Mouse (Mus musculus) embryonic facial prominence, embryonic 13.5 days (tissue): ENCODE measurements around the gene Gsdma3. TPM values are rescaled to one million over a fixed set of nuclear protein-coding genes. Genes with fewer than 3 reads are reported as not detected.

Experiments
- ATAC-seq: fragments of 200-750 bp; cut with Nextera tagmentation; 2 replicates; pipeline ENCODE4 v1.8.0; 2017; ENCODE audit warnings: low read depth; ENCODE audit not compliant: insufficient number of reproducible peaks, insufficient read depth, low FRiP score, low TSS enrichment
- H3K27ac ChIP-seq: fragments of 300-500 bp; sonication (generic); 2 replicates; pipeline ENCODE4 v1.5.1; 2015; ENCODE audit warnings: moderate library complexity, mild to moderate bottlenecking, inconsistent platforms
- H3K27me3 ChIP-seq: fragments of 300-500 bp; sonication (generic); 2 replicates; pipeline ENCODE4 v1.6.1; 2015; ENCODE audit warnings: mild to moderate bottlenecking, inconsistent platforms
- H3K36me3 ChIP-seq: fragments of 300-500 bp; sonication (generic); 2 replicates; pipeline ENCODE4 v1.6.1; 2015; ENCODE audit warnings: mild to moderate bottlenecking, inconsistent platforms
- H3K4me1 ChIP-seq: fragments of 300-500 bp; sonication (generic); 2 replicates; pipeline ENCODE4 v1.6.1; 2015; ENCODE audit warnings: inconsistent platforms
- H3K4me2 ChIP-seq: fragments of 300-500 bp; sonication (generic); 2 replicates; pipeline ENCODE4 v1.6.1; 2015; ENCODE audit warnings: moderate library complexity, mild to moderate bottlenecking, inconsistent platforms
- H3K4me3 ChIP-seq: fragments of 300-500 bp; sonication (generic); 2 replicates; pipeline ENCODE4 v1.5.1; 2015; ENCODE audit warnings: mild to moderate bottlenecking, inconsistent platforms
- H3K9ac ChIP-seq: fragments of 300-500 bp; sonication (generic); 2 replicates; pipeline ENCODE4 v1.6.1; 2015; ENCODE audit warnings: mild to moderate bottlenecking, inconsistent platforms
- H3K9me3 ChIP-seq: fragments of 300-500 bp; sonication (generic); 2 replicates; pipeline ENCODE4 v1.6.1; 2016; ENCODE audit warnings: inconsistent platforms
- WGBS: fragments of 180-500 bp; shearing (Covaris S2); methylation state at CpG from one replicate; pipeline ENCODE4 v1.1.7; 2015; ENCODE audit warnings: mixed read lengths; 5-methylcytosine and 5-hydroxymethylcytosine counted together
- polyA plus RNA-seq: library from polyadenylated mRNA; unstranded; fragments of >200 nt; fragmentation: Nextera tagmentation; extraction: Ambion mirVana; gene quantifications from 2 replicates; pipeline ENCODE4 v1.2.1, GENCODE M21; 2015

The Gsdma3 gene
- polyA plus RNA-seq, 1 experiment from 2014 or later, result not detected

DNA sequence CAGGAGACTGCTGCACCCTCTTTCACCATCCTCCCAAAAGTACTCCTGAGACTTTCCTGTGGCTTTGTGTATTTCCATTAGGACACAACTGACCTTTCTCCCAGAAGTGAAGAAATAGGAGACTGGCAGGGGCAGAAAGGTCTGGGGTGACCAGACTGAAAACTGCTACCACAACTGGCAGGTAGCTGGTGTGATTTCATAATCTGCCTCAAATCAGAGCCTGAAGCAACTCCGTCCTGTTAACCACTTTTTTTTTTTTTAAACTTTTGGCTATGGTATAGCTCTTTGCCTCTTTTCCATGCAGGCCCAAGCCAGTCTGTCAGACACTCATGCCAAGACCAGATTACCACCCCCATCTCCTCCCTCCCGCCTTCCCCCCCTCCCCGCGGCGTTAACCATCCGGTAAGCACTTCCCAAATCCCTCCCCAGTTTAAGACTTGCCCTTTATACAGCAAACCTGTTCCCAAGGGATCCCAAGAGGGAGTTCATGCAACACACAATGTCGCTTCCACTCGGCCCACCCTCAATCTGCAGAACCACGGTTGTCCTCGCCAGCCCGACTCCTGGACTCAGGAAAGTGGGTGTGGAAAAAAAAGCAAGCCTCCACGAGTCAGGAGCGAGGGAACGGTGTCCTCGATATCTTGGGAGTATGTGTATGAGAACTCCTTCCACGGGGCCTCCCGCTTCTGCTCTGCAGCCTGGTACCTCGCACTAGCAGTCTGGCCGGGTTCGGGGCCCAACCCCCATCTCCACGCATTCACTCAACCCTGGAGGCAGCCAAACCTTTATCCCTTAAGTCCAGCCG, 39.9 kb upstream of the Gsdma3 start:
- Histone ChIP-seq H3K4me2 (peak overlapping the region; percentile 88), H3K27me3 (no peaks in the 10 kb centered on the region), H3K36me3 (peaks cover 29% of the 10 kb centered on the region), H3K9me3 (no peaks in the 10 kb centered on the region), H3K4me1 (peaks cover 33% of the 10 kb centered on the region), H3K9ac (peak overlapping the region; percentile 90), H3K27ac (peak overlapping the region; percentile 85), H3K4me3 (peak overlapping the region; percentile 86)
- 2% methylated on average over 22 of the region's 22 CpGs for WGBS
- ATAC-seq, result no peak

DNA sequence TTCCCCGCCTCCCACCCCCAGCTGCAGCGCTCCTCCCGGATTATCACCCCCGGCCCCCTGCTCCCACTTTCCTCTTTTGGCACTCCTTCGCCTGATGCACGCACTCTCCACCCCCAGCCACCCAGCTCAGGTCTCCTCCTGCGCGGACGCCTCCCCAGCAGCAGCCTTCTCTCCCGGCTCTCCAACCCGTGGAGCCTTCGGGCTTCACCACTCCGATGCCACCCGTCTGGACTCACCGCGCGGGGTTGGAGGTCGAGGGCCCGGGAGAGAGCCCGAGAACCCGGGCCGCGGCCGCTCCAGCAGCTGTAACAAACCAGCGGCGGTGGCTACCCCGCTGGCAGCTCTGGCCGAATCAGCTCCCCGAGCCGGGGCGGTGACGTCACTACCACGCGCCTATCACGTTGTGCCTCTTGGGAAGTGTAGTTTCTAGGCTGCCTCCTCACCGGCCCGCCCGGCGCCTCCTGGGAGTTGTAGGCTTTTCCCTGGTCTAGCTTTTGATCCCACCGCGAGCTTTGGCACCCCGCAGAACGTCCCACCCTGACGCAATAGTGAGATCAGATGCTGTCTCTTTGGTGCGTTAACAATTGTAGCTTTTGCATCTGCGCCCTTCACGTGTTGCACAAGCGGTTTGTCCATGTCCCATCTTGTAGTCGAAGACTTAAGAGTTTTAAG, 39.1 kb upstream of the Gsdma3 start, which contains the start of gene Ormdl3:
Gene Ormdl3 (minus strand): TSS at position 477 of the 672 bp plus-strand sequence.
- H3K9me3 ChIP-seq, result no peaks in the 10 kb centered on the region
- peak within 1 kb of the TSS; percentile 85 for H3K27ac ChIP-seq
- peaks cover 4% of the 10 kb centered on the region; the same call in 1 of the 2 replicates for H3K27me3 ChIP-seq
- H3K4me2 ChIP-seq, result peak within 1 kb of the TSS; percentile 88
- H3K4me1 ChIP-seq, result peaks cover 33% of the 10 kb centered on the region
- under 1% methylated on average over 49 of the region's 49 CpGs for WGBS
- peaks cover 21% of the 10 kb centered on the region for H3K36me3 ChIP-seq
- ATAC-seq, result peak; percentile 87
- peak within 1 kb of the TSS; percentile 90 for H3K9ac ChIP-seq
- peak within 1 kb of the TSS; percentile 86 for H3K4me3 ChIP-seq

DNA sequence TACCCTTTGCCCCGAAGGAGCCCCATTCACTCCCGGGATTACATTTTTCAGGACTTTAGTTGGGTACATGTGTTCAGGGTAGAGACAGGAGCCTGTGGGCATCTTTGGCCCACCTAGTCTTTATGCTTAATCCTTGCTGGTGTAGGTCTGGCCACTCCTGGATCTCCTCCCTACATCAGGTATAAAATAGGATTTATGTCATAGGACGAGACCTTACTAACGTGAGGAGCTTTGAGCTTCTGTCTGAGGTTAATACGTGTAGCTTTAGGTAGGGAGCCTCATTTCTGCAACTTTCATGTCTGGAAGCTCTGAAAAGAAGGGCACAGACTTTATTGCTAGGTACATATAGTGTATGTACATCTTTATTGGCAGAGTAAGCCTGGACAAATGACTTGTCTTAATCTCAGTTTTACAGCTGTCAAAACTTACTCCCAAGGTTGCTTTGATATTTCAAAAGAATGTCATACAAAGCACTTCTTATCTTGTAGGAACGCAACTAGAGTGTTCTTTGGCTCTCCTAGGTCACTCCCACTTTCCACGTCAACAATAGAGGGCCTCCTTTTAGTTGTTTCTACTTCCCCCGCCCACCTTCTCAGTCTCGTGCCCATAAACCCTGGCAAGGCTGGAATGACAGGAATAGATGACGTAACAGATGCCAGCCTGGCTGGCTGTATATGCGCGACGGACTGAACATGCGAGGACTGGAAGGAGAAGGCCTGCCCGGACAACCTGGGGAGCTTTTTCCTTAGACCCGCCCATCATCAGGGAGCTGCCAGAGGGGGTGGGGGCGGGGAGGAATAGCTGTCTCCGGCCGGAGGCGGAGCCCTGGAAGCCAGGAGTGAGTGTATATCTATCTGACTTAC, 38.2 kb upstream of the Gsdma3 start:
- Histone ChIP-seq H3K4me1 (peaks cover 33% of the 10 kb centered on the region), H3K4me3 (peak overlapping the region; percentile 86), H3K36me3 (peaks cover 12% of the 10 kb centered on the region), H3K27me3 (peaks cover 4% of the 10 kb centered on the region; the same call in 1 of the 2 replicates), H3K9me3 (no peaks in the 10 kb centered on the region), H3K4me2 (peak overlapping the region; percentile 88), H3K9ac (peak overlapping the region; percentile 90), H3K27ac (peak overlapping the region; percentile 85)
- peak; percentile 53 for ATAC-seq
- 6% methylated on average over 20 of the region's 20 CpGs for WGBS

DNA sequence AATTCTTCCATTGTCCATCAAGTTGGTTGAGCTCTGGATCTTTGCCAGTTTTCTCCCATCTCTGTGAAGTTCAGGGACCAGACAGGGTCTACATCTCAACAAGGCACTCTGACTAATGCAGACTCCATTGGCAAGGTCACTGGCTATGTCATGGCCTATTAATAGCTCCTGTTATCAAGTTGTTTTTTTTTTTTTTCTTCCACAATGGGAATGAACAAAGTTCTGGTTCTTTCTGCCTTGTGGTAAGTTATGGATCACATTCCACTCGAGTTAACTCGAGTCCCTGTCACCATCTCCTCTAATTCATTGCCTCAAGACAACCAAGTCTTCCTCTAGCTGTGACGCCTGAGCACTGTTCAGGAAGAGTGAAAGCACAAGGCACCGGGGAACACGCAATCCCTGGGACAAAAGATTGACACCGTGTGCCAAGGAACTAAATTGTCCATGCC, 37.3 kb upstream of the Gsdma3 start:
- Histone ChIP-seq H3K4me3 (no peak overlapping the region), H3K27ac (no peak overlapping the region), H3K9ac (no peak overlapping the region), H3K4me2 (peak overlapping the region; percentile 88), H3K4me1 (peaks cover 33% of the 10 kb centered on the region), H3K27me3 (peaks cover 4% of the 10 kb centered on the region; the same call in 1 of the 2 replicates), H3K36me3 (peaks cover 4% of the 10 kb centered on the region; the same call in 1 of the 2 replicates), H3K9me3 (no peaks in the 10 kb centered on the region)
- ATAC-seq, result no peak
- WGBS, result 52% methylated on average over 6 of the region's 6 CpGs

DNA sequence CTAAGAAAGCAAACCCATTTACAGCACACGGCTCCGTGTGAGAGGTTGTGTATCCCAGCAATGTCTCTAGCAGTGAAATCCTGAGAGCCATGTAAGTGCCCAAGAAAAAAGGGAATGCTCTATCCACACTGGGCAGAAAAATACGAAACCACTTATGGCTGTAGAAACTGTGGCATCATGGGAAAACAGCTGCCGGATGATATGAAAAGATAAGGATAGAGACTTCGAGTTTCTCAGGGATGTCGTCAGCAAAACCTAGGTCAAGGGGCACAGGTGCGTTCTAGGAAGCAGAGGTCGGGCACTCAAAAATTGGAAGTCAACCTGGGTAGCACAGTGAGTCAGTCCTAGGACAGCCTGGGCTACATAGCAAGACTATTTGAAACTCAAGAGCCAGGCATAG, 36.9 kb upstream of the Gsdma3 start:
- H3K4me1 ChIP-seq, result peaks cover 33% of the 10 kb centered on the region
- no peak overlapping the region for H3K4me2 ChIP-seq
- H3K9me3 ChIP-seq, result no peaks in the 10 kb centered on the region
- no peak for ATAC-seq
- WGBS, result 73% methylated on average over 8 of the region's 8 CpGs
- no peak overlapping the region for H3K9ac ChIP-seq
- no peaks in the 10 kb centered on the region for H3K36me3 ChIP-seq
- H3K27ac ChIP-seq, result no peak overlapping the region
- H3K4me3 ChIP-seq, result no peak overlapping the region
- peaks cover 4% of the 10 kb centered on the region; the same call in 1 of the 2 replicates for H3K27me3 ChIP-seq

DNA sequence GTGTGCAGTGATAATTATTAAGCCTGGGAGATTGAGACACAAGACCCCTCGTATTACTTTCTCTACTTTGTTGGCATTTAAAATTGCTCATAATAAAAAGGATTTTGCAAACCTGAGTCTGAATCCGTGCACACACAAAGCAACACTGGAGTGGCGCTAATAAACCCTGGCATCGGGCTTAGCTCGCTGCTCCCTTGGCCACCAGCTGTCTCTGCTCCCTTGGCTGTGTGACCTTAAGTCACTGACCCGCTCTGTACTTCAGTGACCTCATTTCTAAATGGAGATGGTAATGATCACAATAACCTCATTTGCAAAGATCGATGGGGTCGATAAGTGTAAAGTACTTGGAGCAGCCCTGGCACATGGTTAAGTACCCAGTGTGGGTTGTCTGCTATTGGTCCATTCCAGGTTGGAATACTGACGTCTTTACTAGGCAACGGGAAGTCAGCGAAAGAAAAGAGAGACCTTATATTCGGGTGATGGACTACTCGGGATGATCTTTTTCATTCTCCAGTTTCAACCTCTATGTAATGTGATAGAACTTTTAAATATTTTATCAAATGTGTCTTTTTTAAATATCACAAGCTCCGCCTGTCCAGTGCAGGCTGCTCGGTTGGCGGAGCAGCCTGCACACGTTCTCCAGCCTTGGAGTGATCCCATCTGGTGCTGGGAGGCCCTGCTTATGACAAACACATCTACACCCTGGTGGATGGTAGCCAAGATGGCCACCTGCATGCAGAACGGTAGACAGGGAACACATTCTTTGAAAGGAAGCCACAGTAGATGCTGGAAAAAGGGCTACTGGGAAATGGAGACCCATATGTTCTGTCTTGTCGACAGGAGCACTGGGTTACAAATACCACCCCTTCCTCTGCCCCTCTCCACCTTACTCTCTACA, 35.4 kb upstream of the Gsdma3 start:
- no peak overlapping the region for H3K4me3 ChIP-seq
- H3K9me3 ChIP-seq, result no peaks in the 10 kb centered on the region
- H3K27me3 ChIP-seq, result peaks cover 4% of the 10 kb centered on the region; the same call in 1 of the 2 replicates
- peaks cover 21% of the 10 kb centered on the region for H3K4me1 ChIP-seq
- H3K4me2 ChIP-seq, result no peak overlapping the region
- no peak overlapping the region for H3K9ac ChIP-seq
- 74% methylated on average over 19 of the region's 19 CpGs for whole genome bisulfite sequencing
- no peak for ATAC-seq
- H3K36me3 ChIP-seq, result no peaks in the 10 kb centered on the region
- H3K27ac ChIP-seq, result no peak overlapping the region

DNA sequence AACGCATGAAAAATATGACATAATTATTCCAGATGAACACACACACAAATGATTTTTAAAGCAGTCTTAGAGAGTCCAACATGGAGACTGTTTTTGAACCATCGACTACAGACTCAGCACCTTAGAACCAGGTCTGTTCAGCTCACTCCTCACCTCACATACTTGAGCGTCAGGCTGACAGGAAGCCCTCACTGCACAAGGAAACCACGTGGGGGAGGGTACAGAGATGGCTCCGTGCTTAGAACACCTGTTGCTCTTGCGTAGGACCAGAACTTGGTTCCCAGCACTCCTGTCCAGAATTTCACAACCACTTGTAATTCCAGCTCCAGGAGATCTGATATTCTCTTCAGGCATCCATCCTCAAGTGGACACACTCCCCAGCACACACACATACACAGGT, 31.1 kb upstream of the Gsdma3 start:
- H3K4me2 ChIP-seq, result no peak overlapping the region
- H3K4me1 ChIP-seq, result 0 out of 2 replicates have a peak, but pooled peaks cover 7% of the 10 kb centered on the region
- no peak for ATAC-seq
- H3K9ac ChIP-seq, result no peak overlapping the region
- no peak overlapping the region for H3K27ac ChIP-seq
- H3K9me3 ChIP-seq, result no peaks in the 10 kb centered on the region
- no peak overlapping the region for H3K4me3 ChIP-seq
- H3K27me3 ChIP-seq, result peaks cover 31% of the 10 kb centered on the region
- WGBS, result 76% methylated on average over 6 of the region's 6 CpGs
- H3K36me3 ChIP-seq, result no peaks in the 10 kb centered on the region

DNA sequence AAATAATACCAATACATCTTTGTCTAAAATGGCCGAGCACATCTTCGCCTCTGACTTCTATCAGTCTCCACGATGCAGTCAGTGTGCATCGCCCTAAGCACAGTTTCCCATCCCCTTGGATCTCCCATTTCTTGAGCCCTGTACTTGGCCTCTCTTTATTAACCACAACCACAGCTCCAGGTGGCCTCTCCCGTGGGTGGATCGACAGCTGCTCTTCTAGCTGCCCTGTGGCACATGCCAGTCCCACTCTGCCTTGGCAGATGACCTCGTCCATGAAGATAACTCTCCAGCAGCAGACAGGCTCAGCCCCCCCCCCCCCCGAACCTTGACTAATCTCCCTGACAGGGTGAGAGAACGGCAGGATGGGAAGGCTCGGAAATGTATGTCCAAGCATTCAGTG, 30.7 kb upstream of the Gsdma3 start:
- ATAC-seq, result no peak
- H3K4me1 ChIP-seq, result 0 out of 2 replicates have a peak, but pooled peaks cover 7% of the 10 kb centered on the region
- no peaks in the 10 kb centered on the region for H3K36me3 ChIP-seq
- WGBS, result 75% methylated on average over 10 of the region's 10 CpGs
- H3K9ac ChIP-seq, result no peak overlapping the region
- H3K27ac ChIP-seq, result no peak overlapping the region
- H3K9me3 ChIP-seq, result no peaks in the 10 kb centered on the region
- H3K4me2 ChIP-seq, result no peak overlapping the region
- no peak overlapping the region for H3K4me3 ChIP-seq
- H3K27me3 ChIP-seq, result peaks cover 35% of the 10 kb centered on the region

DNA sequence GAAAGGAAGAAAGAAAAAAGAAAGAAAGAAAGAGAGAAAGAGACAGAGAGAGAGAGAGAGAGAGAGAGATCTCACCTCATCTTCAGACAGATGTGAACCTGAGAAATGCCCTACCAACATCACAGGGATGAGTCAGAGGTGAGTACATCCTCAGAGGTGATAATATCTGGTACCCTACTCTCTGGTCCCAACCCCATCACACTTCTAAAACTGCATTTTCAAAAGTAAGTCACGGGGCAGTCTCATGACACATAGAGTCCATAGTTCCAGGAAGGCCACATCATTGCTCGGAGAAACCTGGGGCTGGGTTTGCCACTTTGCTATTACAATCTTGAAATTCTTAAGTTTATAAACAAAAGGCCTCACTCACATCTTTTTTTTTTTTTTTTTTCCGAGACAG, 30.2 kb upstream of the Gsdma3 start:
- H3K9me3 ChIP-seq, result no peaks in the 10 kb centered on the region
- ATAC-seq, result no peak
- no peak overlapping the region for H3K4me3 ChIP-seq
- peaks cover 40% of the 10 kb centered on the region for H3K27me3 ChIP-seq
- H3K27ac ChIP-seq, result no peak overlapping the region
- 0 out of 2 replicates have a peak, but pooled peaks cover 7% of the 10 kb centered on the region for H3K4me1 ChIP-seq
- no peak overlapping the region for H3K9ac ChIP-seq
- WGBS, result 75% methylated on average over 3 of the region's 3 CpGs
- no peaks in the 10 kb centered on the region for H3K36me3 ChIP-seq
- H3K4me2 ChIP-seq, result no peak overlapping the region

DNA sequence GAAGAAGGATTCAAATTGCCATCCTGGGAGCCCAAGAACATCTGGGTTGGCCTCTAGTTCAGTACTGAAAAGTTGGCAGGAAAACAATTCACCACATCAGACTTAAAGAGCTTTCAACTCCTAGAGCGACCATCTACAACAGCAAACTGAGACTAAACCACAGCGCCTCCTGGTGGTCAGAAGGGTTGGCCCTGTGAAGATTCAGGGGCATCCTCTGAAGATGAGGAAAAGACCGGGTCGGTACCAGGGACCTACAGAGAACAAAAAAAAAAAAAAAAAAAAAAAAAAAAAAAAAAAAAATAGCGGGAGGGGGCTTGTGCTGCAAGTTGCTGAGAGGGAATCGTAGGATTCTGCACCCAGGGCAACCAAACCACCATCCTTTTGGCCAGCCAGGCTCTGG, 28.8 kb upstream of the Gsdma3 start:
- Histone ChIP-seq H3K36me3 (no peaks in the 10 kb centered on the region), H3K27ac (no peak overlapping the region), H3K4me3 (no peak overlapping the region), H3K4me1 (peaks cover 12% of the 10 kb centered on the region; the same call in 1 of the 2 replicates), H3K9ac (0 out of 2 replicates have a peak overlapping the region, but pooled peaks have one; percentile 44), H3K27me3 (peaks cover 50% of the 10 kb centered on the region), H3K4me2 (no peak overlapping the region), H3K9me3 (no peaks in the 10 kb centered on the region)
- 30% methylated on average over 6 of the region's 6 CpGs for WGBS
- ATAC-seq, result no peak
